Mouse (Mus musculus): ENCODE data around the gene Adamts14. TPM values are rescaled to one million over a fixed set of nuclear protein-coding genes. Genes with fewer than 3 reads are reported as not detected.

Adamts14 gene
- polyA plus RNA-seq, 1 experiment: 3.3 TPM

- no peaks in the 10 kb centered on the region for H3K36me3 ChIP-seq (ENCODE audit: control insufficient read depth, insufficient read depth, low read length)
- H3K27ac ChIP-seq (ENCODE audit: control insufficient read depth, insufficient read depth, low read length): no peak overlapping the region
- no peak for TF ChIP-seq CTCF (IDR thresholded peaks at IDR 0.05; ENCODE audit: borderline replicate concordance, control insufficient read depth, extremely low read depth, insufficient read depth, low read length, poor library complexity)
- no peak for TF ChIP-seq POLR2A (IDR thresholded peaks at IDR 0.05; ENCODE audit: control insufficient read depth, extremely low read depth, insufficient read depth, low read length, poor library complexity)
- DNase-seq: no peak
- H3K4me1 ChIP-seq (replicated peaks; ENCODE audit: control insufficient read depth, insufficient read depth, low read length): no peaks in the 10 kb centered on the region
- 58% methylated on average over 13 of the region's 13 CpGs for WGBS
- no peak overlapping the region for H3K4me3 ChIP-seq (ENCODE audit: control insufficient read depth, insufficient read depth, low read length)
- no peaks in the 10 kb centered on the region for H3K27me3 ChIP-seq (ENCODE audit: control insufficient read depth, insufficient read depth, low read length)
These were observed 98.4 kb downstream of the Adamts14 start for GRCm38 (mm10) chr10:61174711-61175441.

GRCm38 (mm10) chr10:61172496-61172895, 100.7 kb downstream of the Adamts14 start:
- no peak for TF ChIP-seq CTCF (IDR thresholded peaks at IDR 0.05; ENCODE audit: borderline replicate concordance, control insufficient read depth, extremely low read depth, insufficient read depth, low read length, poor library complexity)
- no peak for TF ChIP-seq POLR2A (IDR thresholded peaks at IDR 0.05; ENCODE audit: control insufficient read depth, extremely low read depth, insufficient read depth, low read length, poor library complexity)
- no peak overlapping the region for H3K27ac ChIP-seq (ENCODE audit: control insufficient read depth, insufficient read depth, low read length)
- H3K36me3 ChIP-seq (ENCODE audit: control insufficient read depth, insufficient read depth, low read length): no peaks in the 10 kb centered on the region
- 0 out of 2 replicates have a peak, but pooled peaks cover 4% of the 10 kb centered on the region for H3K4me1 ChIP-seq (replicated peaks; ENCODE audit: control insufficient read depth, insufficient read depth, low read length)
- no peaks in the 10 kb centered on the region for H3K27me3 ChIP-seq (ENCODE audit: control insufficient read depth, insufficient read depth, low read length)
- WGBS: 87% methylated on average over 4 of the region's 4 CpGs
- H3K4me3 ChIP-seq (ENCODE audit: control insufficient read depth, insufficient read depth, low read length): no peak overlapping the region
- no peak for DNase-seq

DNA sequence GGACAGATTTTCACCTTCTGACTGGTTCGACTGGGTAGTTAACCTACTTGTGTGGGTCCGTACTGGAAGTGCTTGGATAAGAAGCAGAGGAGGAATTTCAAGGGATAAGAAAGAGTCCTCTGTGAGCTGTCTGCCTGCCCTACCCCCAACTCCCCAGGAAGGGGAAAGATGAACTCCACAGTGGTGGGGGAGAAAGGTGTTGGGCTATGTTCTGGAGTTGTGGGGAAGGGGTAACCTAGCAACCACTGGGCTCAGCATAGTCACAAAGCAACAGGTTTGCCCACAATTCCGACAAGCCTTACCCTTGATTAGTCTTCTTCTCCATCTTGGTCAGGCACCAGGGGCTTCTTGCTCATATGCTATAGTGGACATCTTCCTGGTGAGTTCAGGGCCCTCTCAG, 101.6 kb downstream of the Adamts14 start, which contains the start of gene Tbata:
Gene Tbata (plus strand): TSS at position 301 of the 400 bp plus-strand sequence.
- Histone ChIP-seq H3K4me1 (replicated peaks; ENCODE audit: control insufficient read depth, insufficient read depth, low read length) (0 out of 2 replicates have a peak, but pooled peaks cover 4% of the 10 kb centered on the region), H3K36me3 (ENCODE audit: control insufficient read depth, insufficient read depth, low read length) (no peaks in the 10 kb centered on the region), H3K4me3 (ENCODE audit: control insufficient read depth, insufficient read depth, low read length) (no peak within 1 kb of the TSS), H3K27ac (ENCODE audit: control insufficient read depth, insufficient read depth, low read length) (no peak within 1 kb of the TSS), H3K27me3 (ENCODE audit: control insufficient read depth, insufficient read depth, low read length) (no peaks in the 10 kb centered on the region)
- 84% methylated on average over 3 of the region's 3 CpGs for WGBS
- no peak for DNase-seq
- no peak for TF ChIP-seq CTCF (IDR thresholded peaks at IDR 0.05; ENCODE audit: borderline replicate concordance, control insufficient read depth, extremely low read depth, insufficient read depth, low read length, poor library complexity)
- no peak for TF ChIP-seq POLR2A (IDR thresholded peaks at IDR 0.05; ENCODE audit: control insufficient read depth, extremely low read depth, insufficient read depth, low read length, poor library complexity)

DNA sequence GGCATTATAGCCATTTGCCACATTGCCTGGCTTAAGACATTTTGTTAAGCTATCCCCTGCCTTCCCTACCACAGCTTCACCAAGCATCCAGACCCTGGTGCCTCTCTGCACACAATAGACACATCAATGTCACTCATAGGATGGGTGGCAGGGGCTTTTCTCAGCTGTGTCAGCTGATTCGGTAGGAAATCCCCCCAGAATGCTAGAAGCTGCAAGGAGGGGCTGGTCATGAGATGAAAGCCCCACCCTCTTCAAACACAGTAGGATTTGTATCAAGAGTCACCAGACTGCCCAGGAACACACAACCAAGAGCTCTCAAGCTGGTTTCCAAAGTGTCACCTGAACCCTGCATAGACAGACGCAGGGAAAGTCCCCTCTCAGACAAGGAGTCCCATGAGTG, 104.8 kb downstream of the Adamts14 start:
- H3K4me1 ChIP-seq (replicated peaks; ENCODE audit: control insufficient read depth, insufficient read depth, low read length): 0 out of 2 replicates have a peak, but pooled peaks cover 4% of the 10 kb centered on the region
- no peaks in the 10 kb centered on the region for H3K27me3 ChIP-seq (ENCODE audit: control insufficient read depth, insufficient read depth, low read length)
- TF ChIP-seq CTCF (IDR thresholded peaks at IDR 0.05; ENCODE audit: borderline replicate concordance, control insufficient read depth, extremely low read depth, insufficient read depth, low read length, poor library complexity) (no peak), POLR2A (IDR thresholded peaks at IDR 0.05; ENCODE audit: control insufficient read depth, extremely low read depth, insufficient read depth, low read length, poor library complexity) (no peak)
- 75% methylated on average over 2 of the region's 2 CpGs for WGBS
- no peak overlapping the region for H3K27ac ChIP-seq (ENCODE audit: control insufficient read depth, insufficient read depth, low read length)
- DNase-seq: no peak
- no peaks in the 10 kb centered on the region for H3K36me3 ChIP-seq (ENCODE audit: control insufficient read depth, insufficient read depth, low read length)
- H3K4me3 ChIP-seq (ENCODE audit: control insufficient read depth, insufficient read depth, low read length): no peak overlapping the region

DNA sequence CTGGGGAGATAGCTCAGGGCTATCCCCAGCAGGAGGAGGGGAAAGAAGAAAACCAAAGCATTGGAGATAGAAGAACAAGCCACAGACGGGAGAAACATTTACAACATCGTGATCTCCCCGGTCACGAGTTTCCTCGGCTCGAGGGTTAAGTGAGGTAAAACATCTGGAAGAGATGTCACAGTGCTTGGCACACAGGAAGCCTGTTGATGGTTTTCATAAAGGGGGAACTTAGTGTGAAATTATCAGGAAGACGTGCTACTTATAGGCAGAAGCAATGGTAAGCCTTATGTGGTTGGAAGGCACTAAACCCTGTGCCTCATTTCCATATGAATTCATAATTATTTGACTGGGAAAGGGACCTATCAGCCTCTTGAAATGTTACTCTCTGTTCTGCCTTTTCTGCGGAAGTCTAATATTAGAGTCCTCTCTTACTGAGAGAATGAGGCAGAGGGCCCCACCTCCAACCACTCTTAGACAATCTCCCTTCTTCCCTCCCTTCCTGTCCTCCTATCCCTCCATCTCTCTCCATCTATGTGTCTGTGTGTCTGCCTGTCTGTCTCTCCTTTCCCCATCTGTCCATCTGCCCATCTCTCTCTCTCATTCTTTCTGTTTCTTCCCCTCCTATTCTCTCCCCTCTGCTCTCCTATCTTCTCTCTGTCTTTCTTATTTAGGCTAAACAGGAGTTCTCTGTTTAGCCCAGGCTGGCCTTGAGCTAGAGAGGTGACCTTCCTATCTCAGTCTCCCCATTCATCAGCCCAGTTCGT, 105.7 kb downstream of the Adamts14 start:
- Histone ChIP-seq H3K27ac (ENCODE audit: control insufficient read depth, insufficient read depth, low read length) (no peak overlapping the region), H3K36me3 (ENCODE audit: control insufficient read depth, insufficient read depth, low read length) (no peaks in the 10 kb centered on the region), H3K4me3 (ENCODE audit: control insufficient read depth, insufficient read depth, low read length) (no peak overlapping the region), H3K4me1 (replicated peaks; ENCODE audit: control insufficient read depth, insufficient read depth, low read length) (0 out of 2 replicates have a peak, but pooled peaks cover 4% of the 10 kb centered on the region), H3K27me3 (ENCODE audit: control insufficient read depth, insufficient read depth, low read length) (no peaks in the 10 kb centered on the region)
- no peak for TF ChIP-seq CTCF (IDR thresholded peaks at IDR 0.05; ENCODE audit: borderline replicate concordance, control insufficient read depth, extremely low read depth, insufficient read depth, low read length, poor library complexity)
- TF ChIP-seq POLR2A (IDR thresholded peaks at IDR 0.05; ENCODE audit: control insufficient read depth, extremely low read depth, insufficient read depth, low read length, poor library complexity): no peak
- DNase-seq: no peak
- 15% methylated on average over 9 of the region's 9 CpGs for WGBS

DNA sequence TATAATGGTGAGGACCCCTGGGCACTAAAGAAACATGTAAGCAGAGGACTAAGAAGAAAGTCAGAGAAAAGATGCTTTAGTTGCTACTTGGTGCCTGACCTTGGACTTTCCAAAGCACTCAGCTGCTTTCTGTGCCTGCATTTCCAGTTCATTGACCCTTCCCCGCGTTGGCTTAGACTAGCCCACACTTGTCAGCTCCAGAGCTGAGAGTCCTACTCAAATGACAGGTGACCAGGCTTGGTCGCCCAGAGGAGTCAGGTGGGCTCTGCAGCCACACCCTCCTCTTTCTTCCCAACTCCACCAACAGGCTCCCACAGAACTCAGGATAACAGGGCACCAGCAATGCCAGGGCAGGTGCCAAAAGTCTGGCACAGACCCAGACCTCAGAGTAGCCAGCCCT, 110.9 kb downstream of the Adamts14 start:
- Histone ChIP-seq H3K4me1 (replicated peaks; ENCODE audit: control insufficient read depth, insufficient read depth, low read length) (no peaks in the 10 kb centered on the region), H3K27me3 (ENCODE audit: control insufficient read depth, insufficient read depth, low read length) (no peaks in the 10 kb centered on the region), H3K4me3 (ENCODE audit: control insufficient read depth, insufficient read depth, low read length) (no peak overlapping the region), H3K27ac (ENCODE audit: control insufficient read depth, insufficient read depth, low read length) (no peak overlapping the region), H3K36me3 (ENCODE audit: control insufficient read depth, insufficient read depth, low read length) (no peaks in the 10 kb centered on the region)
- 92% methylated on average over 3 of the region's 3 CpGs for WGBS
- TF ChIP-seq POLR2A (IDR thresholded peaks at IDR 0.05; ENCODE audit: control insufficient read depth, extremely low read depth, insufficient read depth, low read length, poor library complexity) (no peak), CTCF (IDR thresholded peaks at IDR 0.05; ENCODE audit: borderline replicate concordance, control insufficient read depth, extremely low read depth, insufficient read depth, low read length, poor library complexity) (no peak)
- DNase-seq: no peak

All from thymus, adult 2 months (tissue).